Mouse (Mus musculus) heart, embryonic 16.5 days (tissue): ENCODE results near the gene Hint2. TPM values are rescaled to one million over a fixed set of nuclear protein-coding genes. Genes with fewer than 3 reads are reported as not detected.
A peak's percentile ranks its signal among the peaks of the same experiment; 100 is the strongest.

Source experiments
- ATAC-seq: fragments of 200-750 bp; cut with Nextera tagmentation; replicated peaks from 2 replicates; pipeline ENCODE4 v1.8.0; 2017; ENCODE audit warnings: moderate number of reproducible peaks; ENCODE audit not compliant: insufficient read depth, low FRiP score; ENCODE audit errors: extremely low read depth
- H3K27ac ChIP-seq: fragments of 300-500 bp; sonication (generic); 2 replicates; pipeline ENCODE4 v1.5.1; 2014; ENCODE audit warnings: mild to moderate bottlenecking, low read length, control low read depth, moderate library complexity
- H3K27me3 ChIP-seq: fragments of 300-500 bp; sonication (generic); 2 replicates; pipeline ENCODE4 v1.6.1; 2014; ENCODE audit warnings: low read length, mixed read lengths; ENCODE audit not compliant: control insufficient read depth, insufficient read depth
- H3K36me3 ChIP-seq: fragments of 300-500 bp; sonication (generic); 2 replicates; pipeline ENCODE4 v1.6.1; 2014; ENCODE audit not compliant: control insufficient read depth, insufficient read depth
- H3K4me1 ChIP-seq: fragments of 300-500 bp; sonication (generic); 2 replicates; pipeline ENCODE4 v1.6.1; 2014; ENCODE audit warnings: low read length, mixed read lengths; ENCODE audit not compliant: control insufficient read depth, insufficient read depth
- H3K4me2 ChIP-seq: fragments of 300-500 bp; sonication (generic); 2 replicates; pipeline ENCODE4 v1.6.1; 2014; ENCODE audit warnings: low read depth, mild to moderate bottlenecking, control low read depth, low read length
- H3K4me3 ChIP-seq: fragments of 300-500 bp; sonication (generic); 2 replicates; pipeline ENCODE4 v1.5.1; 2014; ENCODE audit warnings: mild to moderate bottlenecking, control low read depth, low read length
- H3K9ac ChIP-seq: fragments of 300-500 bp; sonication (generic); 2 replicates; pipeline ENCODE4 v1.6.1; 2014; ENCODE audit warnings: low read length, control low read depth
- H3K9me3 ChIP-seq: fragments of 300-500 bp; sonication (generic); replicated peaks from 2 replicates; pipeline ENCODE4 v1.6.1; 2016; ENCODE audit warnings: low read length; ENCODE audit not compliant: control insufficient read depth
- WGBS: fragments of 180-500 bp; shearing (Covaris S2); extraction: QIAGEN DNeasy Blood & Tissue Kit; methylation state at CpG from one replicate; pipeline ENCODE4 v1.1.7; 2014; 5-methylcytosine and 5-hydroxymethylcytosine counted together
- microRNA-seq: library from miRNA; unstranded; fragments of <30 nt; microRNA quantifications from one replicate; pipeline ENCODE4, GENCODE M21; 2017
- polyA plus RNA-seq: library from polyadenylated mRNA; unstranded; fragments of >200 nt; fragmentation: Nextera tagmentation; extraction: Ambion mirVana; gene quantifications from 2 replicates; pipeline ENCODE4 v1.2.1, GENCODE M21; 2015

Gene Hint2
- polyA plus RNA-seq, 1 experiment from 2014 or later: 172 TPM

- 7% methylated on average over 5 of the region's 5 CpGs for WGBS
Measured at GRCm38 (mm10) chr4:43630030-43630581, 26.2 kb downstream of the Hint2 start.

DNA sequence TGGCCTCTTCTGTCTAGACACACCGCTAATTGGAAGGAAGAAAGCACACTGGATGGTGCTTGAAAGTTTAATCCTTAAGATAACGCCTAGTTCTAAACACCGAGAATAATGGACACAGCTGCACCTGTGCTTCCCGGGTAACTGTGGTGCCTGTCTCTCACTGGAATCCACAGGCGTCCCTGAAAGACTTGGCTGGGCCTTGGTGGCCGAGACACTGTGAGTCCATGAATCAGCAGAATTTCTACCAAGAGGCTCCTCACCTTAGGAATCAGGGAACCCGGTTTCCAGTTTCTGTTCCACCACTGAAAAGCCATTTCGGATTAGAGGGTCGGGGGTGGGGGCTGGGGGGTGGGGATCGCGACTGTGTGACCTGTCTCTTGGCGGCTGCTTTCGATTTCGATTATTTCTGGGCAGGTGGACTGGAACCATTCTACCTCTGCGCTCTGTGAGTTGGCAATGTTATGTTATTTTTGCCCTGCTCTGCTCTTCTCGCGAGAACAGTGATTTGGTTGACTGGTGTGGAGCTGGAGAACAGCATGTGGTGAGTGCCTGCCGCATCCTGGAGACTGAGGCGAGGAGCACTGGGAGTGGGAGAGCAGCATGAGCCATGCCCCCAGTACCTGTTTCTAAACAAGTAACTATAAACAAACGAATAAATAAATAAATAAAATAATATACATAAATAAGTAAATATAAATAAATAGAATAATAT is 27.0 kb downstream of the Hint2 start:
- Histone ChIP-seq H3K27me3 (no peaks in the 10 kb centered on the region), H3K4me2 (peak overlapping the region; percentile 44), H3K9ac (peak overlapping the region; percentile 40; the same call in 1 of the 2 replicates), H3K9me3 (peaks cover 10% of the 10 kb centered on the region), H3K36me3 (peaks cover 3% of the 10 kb centered on the region; the same call in 1 of the 2 replicates), H3K27ac (no peak overlapping the region), H3K4me3 (0 out of 2 replicates have a peak overlapping the region, but pooled peaks have one; percentile 9), H3K4me1 (peaks cover 19% of the 10 kb centered on the region)
- no peak for ATAC-seq
- WGBS: 34% methylated on average over 20 of the region's 20 CpGs

More at GRCm38 (mm10) chr4:43630030-43630581, 26.2 kb downstream of the Hint2 start:
- peak overlapping the region; percentile 82; the same call in 1 of the 2 replicates for H3K27ac ChIP-seq
- peak; percentile 69; the same call in 1 of the 2 replicates for ATAC-seq
- H3K9me3 ChIP-seq: peaks cover 6% of the 10 kb centered on the region
- no peak overlapping the region for H3K9ac ChIP-seq
- peak overlapping the region; percentile 31 for H3K4me2 ChIP-seq
- peaks cover 3% of the 10 kb centered on the region; the same call in 1 of the 2 replicates for H3K36me3 ChIP-seq
- no peaks in the 10 kb centered on the region for H3K27me3 ChIP-seq
- H3K4me1 ChIP-seq: peaks cover 19% of the 10 kb centered on the region
- no peak overlapping the region for H3K4me3 ChIP-seq

DNA sequence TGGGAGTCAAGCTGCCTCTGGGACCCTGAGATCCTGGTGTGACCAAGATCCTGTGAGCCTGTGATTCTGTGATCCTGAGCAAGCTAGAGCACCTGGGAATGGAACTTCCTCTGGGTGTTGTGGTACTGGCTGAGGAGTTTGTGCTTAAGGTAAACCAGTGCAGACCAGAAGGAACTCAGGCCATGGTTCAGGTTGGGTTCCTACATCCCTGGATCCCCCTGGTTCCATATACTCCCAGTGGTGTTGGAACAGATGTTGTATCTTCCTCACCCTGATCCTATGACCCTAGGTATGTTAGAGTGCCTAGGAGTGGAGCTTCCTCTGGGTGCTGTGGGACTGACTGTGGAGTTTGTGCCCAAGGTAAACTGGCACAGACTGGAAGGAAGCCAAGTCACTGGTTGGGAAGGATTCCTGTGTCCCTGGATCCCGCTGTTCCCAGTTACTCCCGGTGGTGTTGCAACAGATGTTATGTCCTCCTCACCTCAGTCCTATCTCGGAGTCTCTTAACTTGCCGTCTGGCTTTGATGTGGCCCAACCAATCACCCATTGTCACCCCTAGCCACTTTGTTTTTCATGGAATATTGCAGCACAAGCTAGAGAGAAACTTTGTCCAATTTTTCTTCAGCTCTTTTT is 36.0 kb downstream of the Hint2 start:
- Histone ChIP-seq H3K4me1 (no peaks in the 10 kb centered on the region), H3K27ac (no peak overlapping the region), H3K4me3 (no peak overlapping the region), H3K27me3 (no peaks in the 10 kb centered on the region), H3K36me3 (no peaks in the 10 kb centered on the region), H3K9ac (no peak overlapping the region), H3K9me3 (peaks cover 9% of the 10 kb centered on the region), H3K4me2 (no peak overlapping the region)
- no peak for ATAC-seq
- 59% methylated on average over 4 of the region's 4 CpGs for WGBS

- Histone ChIP-seq H3K27me3 (no peaks in the 10 kb centered on the region; the same call in 1 of the 2 replicates), H3K9ac (no peak overlapping the region), H3K4me3 (no peak overlapping the region), H3K9me3 (no peaks in the 10 kb centered on the region), H3K27ac (no peak overlapping the region), H3K36me3 (no peaks in the 10 kb centered on the region), H3K4me2 (no peak overlapping the region), H3K4me1 (no peaks in the 10 kb centered on the region)
- no peak for ATAC-seq
- WGBS: 53% methylated on average over 3 of the region's 3 CpGs
Measured at GRCm38 (mm10) chr4:43613060-43613730, 43.1 kb downstream of the Hint2 start.

- H3K4me3 ChIP-seq: no peak overlapping the region
- H3K4me2 ChIP-seq: no peak overlapping the region
- H3K36me3 ChIP-seq: no peaks in the 10 kb centered on the region
- 48% methylated on average over 10 of the region's 10 CpGs for WGBS
- H3K27me3 ChIP-seq: no peaks in the 10 kb centered on the region; the same call in 1 of the 2 replicates
- H3K27ac ChIP-seq: no peak overlapping the region
- H3K9me3 ChIP-seq: no peaks in the 10 kb centered on the region
- no peak overlapping the region for H3K9ac ChIP-seq
- no peak for ATAC-seq
- H3K4me1 ChIP-seq: no peaks in the 10 kb centered on the region
Measured at GRCm38 (mm10) chr4:43612534-43612933, 43.7 kb downstream of the Hint2 start.

GRCm38 (mm10) chr4:43604751-43605685 is 51.2 kb downstream of the Hint2 start:
- Histone ChIP-seq H3K4me2 (no peak overlapping the region), H3K4me1 (no peaks in the 10 kb centered on the region), H3K9me3 (no peaks in the 10 kb centered on the region), H3K27me3 (no peaks in the 10 kb centered on the region), H3K36me3 (no peaks in the 10 kb centered on the region), H3K4me3 (no peak overlapping the region), H3K9ac (no peak overlapping the region), H3K27ac (no peak overlapping the region)
- WGBS: 40% methylated on average over 9 of the region's 9 CpGs
- no peak for ATAC-seq

Small RNA genes lying within 50 kb of the gene (microRNA-seq; reads per million reads assigned to microRNA genes)
- 1.2 reads per million for gene Gm25262

Other genes starting within 250 kb of the Hint2 start
- 0.21 and 0.31 TPM in 2 replicates for gene Fam166b, start 227.3 kb downstream of the Hint2 start, polyA plus RNA-seq
- gene Tesk1, start 214.5 kb downstream of the Hint2 start, polyA plus RNA-seq: 1.6 and 4.9 TPM in 2 replicates
- 3.2 and 4.3 TPM in 2 replicates for gene Cd72, start 201.8 kb downstream of the Hint2 start, polyA plus RNA-seq
- gene Sit1, start 172.7 kb downstream of the Hint2 start, polyA plus RNA-seq: 2.0 and 3.9 TPM in 2 replicates
- 76.9 and 81.5 TPM in 2 replicates for gene Ccdc107, start 163.6 kb downstream of the Hint2 start, polyA plus RNA-seq
- gene Arhgef39, start 156.8 kb downstream of the Hint2 start, polyA plus RNA-seq: 38.9 and 43.4 TPM in 2 replicates
- 3.5 and 3.8 TPM in 2 replicates for gene Car9, start 149.5 kb downstream of the Hint2 start, polyA plus RNA-seq
- gene Tpm2, start 132.7 kb downstream of the Hint2 start, polyA plus RNA-seq: 162 and 177 TPM in 2 replicates
- 60.3 and 61.8 TPM in 2 replicates for gene Creb3, start 94.1 kb downstream of the Hint2 start, polyA plus RNA-seq
- gene Tln1, start 93.8 kb downstream of the Hint2 start, polyA plus RNA-seq: 68.7 and 80.0 TPM in 2 replicates
- gene Rgp1, start 77.8 kb downstream of the Hint2 start, polyA plus RNA-seq: 20.9 and 21.7 TPM in 2 replicates
- gene Gba2, start 77.6 kb downstream of the Hint2 start, polyA plus RNA-seq: 22.7 TPM in 2 replicates
- gene Msmp, start 72.0 kb downstream of the Hint2 start, polyA plus RNA-seq: 0.89 and 1.1 TPM in 2 replicates
- 9.1 and 9.7 TPM in 2 replicates for gene Npr2, start 24.5 kb downstream of the Hint2 start, polyA plus RNA-seq
- 1.2 and 1.3 TPM in 2 replicates for gene Spag8, start 2.9 kb downstream of the Hint2 start, polyA plus RNA-seq
- gene Tmem8b, start 12.5 kb upstream of the Hint2 start, polyA plus RNA-seq: 3.6 and 3.9 TPM in 2 replicates
- 1.6 and 2.9 TPM in 2 replicates for gene Fam221b, start 12.7 kb upstream of the Hint2 start, polyA plus RNA-seq
- not detected in 2 replicates for gene Olfr70, start 44.3 kb upstream of the Hint2 start, polyA plus RNA-seq
- gene Olfr71, start 53.8 kb upstream of the Hint2 start, polyA plus RNA-seq: not detected in 2 replicates
- 1.4 and 1.7 TPM in 2 replicates for gene Hrct1, start 70.7 kb upstream of the Hint2 start, polyA plus RNA-seq
- gene Spaar, start 73.6 kb upstream of the Hint2 start, polyA plus RNA-seq: 0.42 and 0.54 TPM in 2 replicates
- not detected in 2 replicates for gene Olfr159, start 114.5 kb upstream of the Hint2 start, polyA plus RNA-seq
- not detected in 2 replicates for gene Olfr156, start 167.4 kb upstream of the Hint2 start, polyA plus RNA-seq
- not detected in 2 replicates for gene Olfr157, start 183.7 kb upstream of the Hint2 start, polyA plus RNA-seq
- not detected in 2 replicates for gene Olfr155, start 195.1 kb upstream of the Hint2 start, polyA plus RNA-seq
- 8.6 and 8.9 TPM in 2 replicates for gene Reck, start 219.1 kb upstream of the Hint2 start, polyA plus RNA-seq